Mouse (Mus musculus) heart, embryonic 12.5 days (tissue): ENCODE data around the gene Ripor1. TPM values are rescaled to one million over a fixed set of nuclear protein-coding genes. Genes with fewer than 3 reads are reported as not detected.
"Not testable (repeated sequence)": the region's sequence is repeated elsewhere in the genome, so short reads cannot be mapped to it uniquely, and the experiment has no call there.

Experiments
- ATAC-seq: fragments of 200-750 bp; cut with Nextera tagmentation; 2 replicates; pipeline ENCODE4 v1.8.0; 2017; ENCODE audit warnings: moderate TSS enrichment, moderate library complexity; ENCODE audit not compliant: insufficient number of reproducible peaks, low FRiP score
- H3K27ac ChIP-seq: fragments of 300-500 bp; sonication (generic); 2 replicates; pipeline ENCODE4 v1.5.1; 2016; ENCODE audit warnings: mild to moderate bottlenecking, moderate library complexity; ENCODE audit not compliant: poor library complexity, severe bottlenecking
- H3K27me3 ChIP-seq: fragments of 300-500 bp; sonication (generic); replicated peaks from 2 replicates; pipeline ENCODE4 v1.6.1; 2016; ENCODE audit warnings: mild to moderate bottlenecking, moderate library complexity
- H3K36me3 ChIP-seq: fragments of 300-500 bp; sonication (generic); 2 replicates; pipeline ENCODE4 v1.6.1; 2016; ENCODE audit warnings: mild to moderate bottlenecking, moderate library complexity
- H3K4me1 ChIP-seq: fragments of 300-500 bp; sonication (generic); replicated peaks from 2 replicates; pipeline ENCODE4 v1.6.1; 2016; ENCODE audit warnings: mild to moderate bottlenecking
- H3K4me2 ChIP-seq: fragments of 300-500 bp; sonication (generic); 2 replicates; pipeline ENCODE4 v1.6.1; 2016; ENCODE audit warnings: mild to moderate bottlenecking, moderate library complexity
- H3K4me3 ChIP-seq: fragments of 300-500 bp; sonication (generic); 2 replicates; pipeline ENCODE4 v1.5.1; 2016; ENCODE audit warnings: mild to moderate bottlenecking
- H3K9ac ChIP-seq: fragments of 300-500 bp; sonication (generic); 2 replicates; pipeline ENCODE4 v1.6.1; 2016; ENCODE audit warnings: mild to moderate bottlenecking, moderate library complexity
- H3K9me3 ChIP-seq: fragments of 300-500 bp; sonication (generic); replicated peaks from 2 replicates; pipeline ENCODE4 v1.6.1; 2016; ENCODE audit warnings: mild to moderate bottlenecking, moderate library complexity
- WGBS: fragments of 180-500 bp; shearing (Covaris S2); methylation state at CpG from one replicate; pipeline ENCODE4 v1.1.7; 2016; 5-methylcytosine and 5-hydroxymethylcytosine counted together
- polyA plus RNA-seq: library from polyadenylated mRNA; unstranded; fragments of >200 nt; fragmentation: Nextera tagmentation; extraction: Ambion mirVana; gene quantifications from 2 replicates; pipeline ENCODE4 v1.2.1, GENCODE M21; 2016

Ripor1 gene
- polyA plus RNA-seq, 1 experiment from 2014 or later: 32.8 TPM

- Histone ChIP-seq H3K9ac (no peak overlapping the region), H3K4me1 (0 out of 2 replicates have a peak, but pooled peaks cover 4% of the 10 kb centered on the region), H3K36me3 (no peaks in the 10 kb centered on the region), H3K27me3 (no peaks in the 10 kb centered on the region), H3K9me3 (no peaks in the 10 kb centered on the region), H3K4me2 (no peak overlapping the region), H3K4me3 (no peak overlapping the region), H3K27ac (no peak overlapping the region)
- ATAC-seq: no peak
- WGBS: 58% methylated on average over 3 of the region's 3 CpGs
These were observed 29.5 kb upstream of the Ripor1 start for GRCm38 (mm10) chr8:105575538-105575937.

- ATAC-seq: no peak
- Histone ChIP-seq H3K27ac (no peak overlapping the region), H3K9ac (no peak overlapping the region), H3K27me3 (no peaks in the 10 kb centered on the region), H3K36me3 (no peaks in the 10 kb centered on the region), H3K9me3 (no peaks in the 10 kb centered on the region), H3K4me1 (0 out of 2 replicates have a peak, but pooled peaks cover 4% of the 10 kb centered on the region), H3K4me3 (no peak overlapping the region), H3K4me2 (no peak overlapping the region)
- WGBS: 53% methylated on average over 3 of the region's 3 CpGs
These were observed 25.3 kb upstream of the Ripor1 start for GRCm38 (mm10) chr8:105579719-105580118.

GRCm38 (mm10) chr8:105592431-105592830 is 12.6 kb upstream of the Ripor1 start:
- Histone ChIP-seq H3K36me3 (no peaks in the 10 kb centered on the region), H3K27me3 (no peaks in the 10 kb centered on the region), H3K4me2 (no peak overlapping the region), H3K4me1 (peaks cover 30% of the 10 kb centered on the region), H3K4me3 (no peak overlapping the region), H3K27ac (no peak overlapping the region), H3K9me3 (no peaks in the 10 kb centered on the region), H3K9ac (no peak overlapping the region)
- WGBS: 66% methylated on average over 2 of the region's 2 CpGs
- no peak for ATAC-seq

- Histone ChIP-seq H3K9me3 (no peaks in the 10 kb centered on the region), H3K9ac (peak overlapping the region; percentile 66), H3K27me3 (no peaks in the 10 kb centered on the region), H3K4me2 (peak overlapping the region; percentile 65), H3K27ac (peak overlapping the region; percentile 81), H3K4me1 (peaks cover 30% of the 10 kb centered on the region), H3K36me3 (no peaks in the 10 kb centered on the region), H3K4me3 (peak overlapping the region; percentile 39)
- ATAC-seq: peak; percentile 81
- 14% methylated on average over 15 of the region's 15 CpGs for WGBS
These were observed 11.2 kb upstream of the Ripor1 start for GRCm38 (mm10) chr8:105593859-105594258.

- Histone ChIP-seq H3K9me3 (no peaks in the 10 kb centered on the region), H3K27ac (peak overlapping the region; percentile 81), H3K4me2 (peak overlapping the region; percentile 65), H3K36me3 (no peaks in the 10 kb centered on the region), H3K4me1 (peaks cover 30% of the 10 kb centered on the region), H3K27me3 (no peaks in the 10 kb centered on the region), H3K9ac (peak overlapping the region; percentile 66), H3K4me3 (peak overlapping the region; percentile 39)
- 63% methylated on average over 18 of the region's 18 CpGs for WGBS
- ATAC-seq: no peak
These were observed 10.4 kb upstream of the Ripor1 start for GRCm38 (mm10) chr8:105594451-105595242.

GRCm38 (mm10) chr8:105596362-105597034 is 8.6 kb upstream of the Ripor1 start:
- peak overlapping the region; percentile 63 for H3K4me2 ChIP-seq
- WGBS: 8% methylated on average over 14 of the region's 14 CpGs
- H3K4me1 ChIP-seq: peaks cover 30% of the 10 kb centered on the region
- H3K27ac ChIP-seq: no peak overlapping the region
- ATAC-seq: peak; percentile 48; the same call in 1 of the 2 replicates
- H3K9me3 ChIP-seq: no peaks in the 10 kb centered on the region
- peak overlapping the region; percentile 26 for H3K4me3 ChIP-seq
- no peaks in the 10 kb centered on the region for H3K36me3 ChIP-seq
- H3K9ac ChIP-seq: peak overlapping the region; percentile 31; the same call in 1 of the 2 replicates
- no peaks in the 10 kb centered on the region for H3K27me3 ChIP-seq

GRCm38 (mm10) chr8:105598777-105599176 is 6.3 kb upstream of the Ripor1 start:
- no peaks in the 10 kb centered on the region for H3K9me3 ChIP-seq
- 54% methylated on average over 6 of the region's 6 CpGs for WGBS
- H3K9ac ChIP-seq: no peak overlapping the region
- H3K4me3 ChIP-seq: no peak overlapping the region
- H3K27me3 ChIP-seq: no peaks in the 10 kb centered on the region
- peaks cover 26% of the 10 kb centered on the region for H3K4me1 ChIP-seq
- ATAC-seq: no peak
- H3K4me2 ChIP-seq: no peak overlapping the region
- H3K27ac ChIP-seq: no peak overlapping the region
- no peaks in the 10 kb centered on the region for H3K36me3 ChIP-seq

GRCm38 (mm10) chr8:105601301-105601700 is 3.8 kb upstream of the Ripor1 start:
- Histone ChIP-seq H3K9me3 (no peaks in the 10 kb centered on the region), H3K9ac (no peak overlapping the region), H3K4me2 (no peak overlapping the region), H3K4me3 (no peak overlapping the region), H3K27ac (no peak overlapping the region), H3K4me1 (peaks cover 17% of the 10 kb centered on the region), H3K27me3 (no peaks in the 10 kb centered on the region), H3K36me3 (no peaks in the 10 kb centered on the region)
- no peak for ATAC-seq
- WGBS: 63% methylated on average over 5 of the region's 5 CpGs

GRCm38 (mm10) chr8:105602540-105602939 is 2.5 kb upstream of the Ripor1 start:
- H3K9me3 ChIP-seq, H3K9ac ChIP-seq, H3K36me3 ChIP-seq, ATAC-seq, H3K27me3 ChIP-seq, H3K4me3 ChIP-seq, H3K27ac ChIP-seq, H3K4me2 ChIP-seq: not testable (repeated sequence)
- 64% methylated on average over 3 of the region's 3 CpGs for WGBS
- H3K4me1 ChIP-seq: peaks cover 23% of the 10 kb centered on the region

- H3K27ac ChIP-seq: peak overlapping the region; percentile 96
- peak overlapping the region; percentile 72 for H3K4me3 ChIP-seq
- H3K4me2 ChIP-seq: peak overlapping the region; percentile 93
- peak overlapping the region; percentile 95 for H3K9ac ChIP-seq
- peaks cover 39% of the 10 kb centered on the region for H3K4me1 ChIP-seq
- ATAC-seq: peak; percentile 44
- 0 out of 2 replicates have a peak, but pooled peaks cover 4% of the 10 kb centered on the region for H3K36me3 ChIP-seq
- H3K9me3 ChIP-seq: no peaks in the 10 kb centered on the region
- no peaks in the 10 kb centered on the region for H3K27me3 ChIP-seq
- under 1% methylated on average over 39 of the region's 39 CpGs for WGBS
These were observed 585 bp downstream of the Ripor1 start for GRCm38 (mm10) chr8:105605491-105606188.
